11 mouse cellular contexts compared by ENCODE assay signal in genomic region chr3:93446756-93447137, GRCm38 (mm10). TPM values are rescaled to one million over a fixed set of nuclear protein-coding genes. Genes with fewer than 3 reads are reported as not detected.
A peak's percentile ranks its signal among the peaks of the same experiment; 100 is the strongest.
DNase-seq lines count a peak whose midpoint lies in the region; ATAC-seq and TF ChIP-seq lines count a peak whose summit lies in the region.
"Not testable (repeated sequence)": the region's sequence is repeated elsewhere in the genome, so short reads cannot be mapped to it uniquely, and the experiment has no call there.
"Had no signal": no experiment of that assay in that cellular context is flagged by ENCODE, and none has a peak within 500 bp of the region (broad histone marks: within the 10 kb centered on the region; RNA-seq: fewer than 3 reads in every experiment).

No protein-coding gene starts in this region.

- peak overlapping the region; percentile 57 for H3K4me3 ChIP-seq in bone marrow macrophage, adult 2 months (ENCODE audit: insufficient read depth, low read length)
- peak overlapping the region; percentile 41 for H3K4me3 ChIP-seq in embryonic fibroblast, embryonic 13.5 days (ENCODE audit: insufficient read depth, low read length)
- peak overlapping the region; percentile 60 for H3K4me3 ChIP-seq in heart, embryonic 11.5 days (ENCODE audit: low read depth, low read length)
- peak overlapping the region; percentile 51 for H3K4me3 ChIP-seq in hindbrain, postnatal 0 days (ENCODE audit: low read length)
- peak overlapping the region; percentile 53 for H3K4me3 ChIP-seq in left cerebral cortex, adult 2 months
- H3K4me3 ChIP-seq in liver, embryonic 16.5 days (ENCODE audit: low read depth, low read length) = peak overlapping the region; percentile 50
- H3K4me3 ChIP-seq in midbrain, embryonic 15.5 days = peak overlapping the region; percentile 61
- H3K4me3 ChIP-seq in stomach, embryonic 15.5 days (replicated peaks) = peak overlapping the region; percentile 58

- not testable (repeated sequence) for TF ChIP-seq CTCF in bone marrow macrophage, adult 2 months (IDR thresholded peaks at IDR 0.05; ENCODE audit: low read depth, low read length); embryonic fibroblast, embryonic 13.5 days (IDR thresholded peaks at IDR 0.05; ENCODE audit: borderline replicate concordance, insufficient read depth, low read length); hindbrain, postnatal 0 days (IDR thresholded peaks at IDR 0.05; ENCODE audit: low read depth); left cerebral cortex, adult 2 months (IDR thresholded peaks at IDR 0.05)

- not testable (repeated sequence) for H3K9me3 ChIP-seq in heart, embryonic 11.5 days (replicated peaks; ENCODE audit: control insufficient read depth, low read length); hindbrain, postnatal 0 days (ENCODE audit: low read length); liver, embryonic 16.5 days (replicated peaks; ENCODE audit: control insufficient read depth, low read length); midbrain, embryonic 15.5 days; stomach, embryonic 15.5 days

- peak overlapping the region; percentile 46; the same call in 1 of the 2 replicates for H3K9ac ChIP-seq in heart, embryonic 11.5 days (ENCODE audit: low read depth, low read length)
- not testable (repeated sequence) for H3K9ac ChIP-seq in hindbrain, postnatal 0 days (replicated peaks; ENCODE audit: low read length); liver, embryonic 16.5 days (ENCODE audit: low read depth, low read length)
- peak overlapping the region; percentile 41; the same call in 1 of the 2 replicates for H3K9ac ChIP-seq in midbrain, embryonic 15.5 days
- peak overlapping the region; percentile 32 for H3K9ac ChIP-seq in stomach, embryonic 15.5 days

- H3K4me1 ChIP-seq in bone marrow macrophage, adult 2 months (ENCODE audit: control insufficient read depth, insufficient read depth, low read length); embryonic fibroblast, embryonic 13.5 days (ENCODE audit: control insufficient read depth, insufficient read depth, low read length); heart, embryonic 11.5 days (ENCODE audit: control insufficient read depth, insufficient read depth, low read length); hindbrain, postnatal 0 days (ENCODE audit: insufficient read depth, low read length); liver, embryonic 16.5 days (ENCODE audit: control insufficient read depth, low read depth, low read length): not testable (repeated sequence)
- peaks cover 26% of the 10 kb centered on the region for H3K4me1 ChIP-seq in midbrain, embryonic 15.5 days
- peaks cover 21% of the 10 kb centered on the region for H3K4me1 ChIP-seq in stomach, embryonic 15.5 days

- DNase-seq in hindbrain, postnatal 0 days (ENCODE audit: low spot score) = peak; percentile 3
- not testable (repeated sequence) for DNase-seq in left cerebral cortex, adult 2 months (ENCODE audit: extremely low spot score in 1 of 2, low spot score in 2 of 2)

- not testable (repeated sequence) for ATAC-seq in heart, embryonic 11.5 days (replicated peaks; ENCODE audit: insufficient number of reproducible peaks, low FRiP score, low TSS enrichment); hindbrain, postnatal 0 days; liver, embryonic 16.5 days (ENCODE audit: low read depth); midbrain, embryonic 15.5 days (replicated peaks); stomach, embryonic 15.5 days (ENCODE audit: insufficient read depth, low FRiP score, low read depth)

- not testable (repeated sequence) for H3K27ac ChIP-seq in bone marrow macrophage, adult 2 months (ENCODE audit: insufficient read depth, low read depth, low read length); embryonic fibroblast, embryonic 13.5 days (ENCODE audit: insufficient read depth, low read length); heart, embryonic 11.5 days (ENCODE audit: low read depth, low read length); hindbrain, postnatal 0 days; left cerebral cortex, adult 2 months; liver, embryonic 16.5 days (ENCODE audit: low read length); midbrain, embryonic 15.5 days
- peak overlapping the region; percentile 78; the same call in 1 of the 2 replicates for H3K27ac ChIP-seq in stomach, embryonic 15.5 days

- H3K27me3 ChIP-seq in heart, embryonic 11.5 days (ENCODE audit: control insufficient read depth, insufficient read depth, low read length) = peaks cover 25% of the 10 kb centered on the region
- H3K27me3 ChIP-seq in hindbrain, postnatal 0 days (ENCODE audit: insufficient read depth, low read length) = peaks cover 18% of the 10 kb centered on the region
- H3K27me3 ChIP-seq in liver, embryonic 16.5 days (ENCODE audit: control insufficient read depth, insufficient read depth, low read depth, low read length) = peaks cover 58% of the 10 kb centered on the region
- peaks cover 20% of the 10 kb centered on the region for H3K27me3 ChIP-seq in midbrain, embryonic 15.5 days (replicated peaks)
- not testable (repeated sequence) for H3K27me3 ChIP-seq in stomach, embryonic 15.5 days (replicated peaks)

- intact Hi-C loops in left cerebral cortex, adult 2 months (cut with DNase I) = not testable (repeated sequence)

- peak overlapping the region; percentile 94 for H3K4me2 ChIP-seq in heart, embryonic 11.5 days
- H3K4me2 ChIP-seq in hindbrain, postnatal 0 days (ENCODE audit: low read depth, low read length) = peak overlapping the region; percentile 92
- H3K4me2 ChIP-seq in liver, embryonic 16.5 days (ENCODE audit: low read depth, low read length) = peak overlapping the region; percentile 64
- peak overlapping the region; percentile 93 for H3K4me2 ChIP-seq in midbrain, embryonic 15.5 days
- peak overlapping the region; percentile 97 for H3K4me2 ChIP-seq in stomach, embryonic 15.5 days

- under 1% methylated on average over 32 of the region's 32 CpGs for WGBS in heart, embryonic 11.5 days (ENCODE audit: insufficient replicate concordance)
- WGBS in hindbrain, postnatal 0 days = under 1% methylated on average over 32 of the region's 32 CpGs
- WGBS in liver, embryonic 16.5 days (ENCODE audit: insufficient replicate concordance) = 2% methylated on average over 32 of the region's 32 CpGs
- 3% methylated on average over 32 of the region's 32 CpGs for WGBS in midbrain, embryonic 15.5 days
- 1% methylated on average over 32 of the region's 32 CpGs for WGBS in stomach, embryonic 15.5 days

- not testable (repeated sequence) for H3K36me3 ChIP-seq in heart, embryonic 11.5 days (ENCODE audit: control insufficient read depth, insufficient read depth, low read length); hindbrain, postnatal 0 days (ENCODE audit: insufficient read depth, low read length); liver, embryonic 16.5 days (ENCODE audit: control insufficient read depth, insufficient read depth); midbrain, embryonic 15.5 days (replicated peaks); stomach, embryonic 15.5 days

- not testable (repeated sequence) for TF ChIP-seq POLR2A in bone marrow macrophage, adult 2 months (IDR thresholded peaks at IDR 0.05; ENCODE audit: borderline replicate concordance, low read depth, low read length); embryonic fibroblast, embryonic 13.5 days (IDR thresholded peaks at IDR 0.05; ENCODE audit: low read depth, low read length)

RNA-seq across cellular contexts. Expression of gene Tchh, which starts 4.6 kb away (rescaled TPM):
- 0.16 and 0.19 TPM in 2 replicates for polyA plus RNA-seq in bone marrow macrophage, adult 2 months (2012; ENCODE audit: insufficient read depth, insufficient read length, missing spikeins)
- polyA plus RNA-seq in embryonic fibroblast, embryonic 13.5 days (2011; ENCODE audit: insufficient read length, low read depth, missing spikeins) = 0.17 and 0.32 TPM in 2 replicates
- 0.54 and 0.76 TPM in 2 replicates for polyA plus RNA-seq in heart, embryonic 11.5 days (2014; fragmentation: Nextera tagmentation; extraction: Ambion mirVana)
- total RNA-seq in hindbrain, postnatal 0 days (2014; rRNA removed) = 0.11 and 0.21 TPM in 2 replicates
- polyA plus RNA-seq in hindbrain, postnatal 0 days (2015; fragmentation: Nextera tagmentation; extraction: Ambion mirVana) = 2.0 and 2.5 TPM in 2 replicates
- 1 to 10 TPM; 2.5 to 2.6 TPM for total RNA-seq in left cerebral cortex, adult 2 months (2021)
- polyA plus RNA-seq in liver, embryonic 16.5 days (2015; fragmentation: Nextera tagmentation; extraction: Ambion mirVana) = 0.05 TPM in 2 replicates
- polyA plus RNA-seq in midbrain, embryonic 15.5 days (2015; fragmentation: Nextera tagmentation; extraction: Ambion mirVana) = 0.82 and 1.2 TPM in 2 replicates
- polyA plus RNA-seq in stomach, embryonic 15.5 days (2015; fragmentation: Nextera tagmentation; extraction: Ambion mirVana) = 1.5 and 1.6 TPM in 2 replicates

RNA-seq across cellular contexts. Expression of gene Tchhl1, which starts 21.8 kb away (rescaled TPM):
- polyA plus RNA-seq in bone marrow macrophage, adult 2 months (2012; ENCODE audit: insufficient read depth, insufficient read length, missing spikeins) = not detected in 2 replicates
- not detected in 2 replicates for polyA plus RNA-seq in embryonic fibroblast, embryonic 13.5 days (2011; ENCODE audit: insufficient read length, low read depth, missing spikeins)
- not detected in 2 replicates for polyA plus RNA-seq in heart, embryonic 11.5 days (2014; fragmentation: Nextera tagmentation; extraction: Ambion mirVana)
- total RNA-seq in hindbrain, postnatal 0 days (2014; rRNA removed) = not detected in 2 replicates
- polyA plus RNA-seq in hindbrain, postnatal 0 days (2015; fragmentation: Nextera tagmentation; extraction: Ambion mirVana) = not detected in 2 replicates
- not detected for total RNA-seq in left cerebral cortex, adult 2 months (2021)
- polyA plus RNA-seq in liver, embryonic 16.5 days (2015; fragmentation: Nextera tagmentation; extraction: Ambion mirVana) = not detected in 2 replicates
- polyA plus RNA-seq in midbrain, embryonic 15.5 days (2015; fragmentation: Nextera tagmentation; extraction: Ambion mirVana) = not detected in 2 replicates
- polyA plus RNA-seq in stomach, embryonic 15.5 days (2015; fragmentation: Nextera tagmentation; extraction: Ambion mirVana) = not detected in 2 replicates
- total RNA-seq: granulocyte monocyte progenitor cell, adult 5-6 weeks; layer of hippocampus, postnatal 36 days; neutrophil, adult 5-6 weeks had no signal

RNA-seq across cellular contexts. Expression of gene Rptn, which starts 53.2 kb away (rescaled TPM):
- not detected in 2 replicates for polyA plus RNA-seq in bone marrow macrophage, adult 2 months (2012; ENCODE audit: insufficient read depth, insufficient read length, missing spikeins)
- polyA plus RNA-seq in embryonic fibroblast, embryonic 13.5 days (2011; ENCODE audit: insufficient read length, low read depth, missing spikeins) = not detected in 2 replicates
- polyA plus RNA-seq in heart, embryonic 11.5 days (2014; fragmentation: Nextera tagmentation; extraction: Ambion mirVana) = not detected in 2 replicates
- total RNA-seq in hindbrain, postnatal 0 days (2014; rRNA removed) = 0.05 TPM in 1 of 2 replicates, not detected in the other
- polyA plus RNA-seq in hindbrain, postnatal 0 days (2015; fragmentation: Nextera tagmentation; extraction: Ambion mirVana) = not detected in 2 replicates
- not detected for total RNA-seq in left cerebral cortex, adult 2 months (2021)
- polyA plus RNA-seq in liver, embryonic 16.5 days (2015; fragmentation: Nextera tagmentation; extraction: Ambion mirVana) = not detected in 2 replicates
- polyA plus RNA-seq in midbrain, embryonic 15.5 days (2015; fragmentation: Nextera tagmentation; extraction: Ambion mirVana) = not detected in 2 replicates
- polyA plus RNA-seq in stomach, embryonic 15.5 days (2015; fragmentation: Nextera tagmentation; extraction: Ambion mirVana) = 1.2 and 6.0 TPM in 2 replicates
- total RNA-seq: granulocyte monocyte progenitor cell, adult 5-6 weeks; layer of hippocampus, postnatal 36 days; neutrophil, adult 5-6 weeks had no signal
